Mouse (Mus musculus): ENCODE data around the gene Igfbp5. TPM values are rescaled to one million over a fixed set of nuclear protein-coding genes. Genes with fewer than 3 reads are reported as not detected.

The Igfbp5 gene
- polyA plus RNA-seq, 1 experiment: not detected

DNA sequence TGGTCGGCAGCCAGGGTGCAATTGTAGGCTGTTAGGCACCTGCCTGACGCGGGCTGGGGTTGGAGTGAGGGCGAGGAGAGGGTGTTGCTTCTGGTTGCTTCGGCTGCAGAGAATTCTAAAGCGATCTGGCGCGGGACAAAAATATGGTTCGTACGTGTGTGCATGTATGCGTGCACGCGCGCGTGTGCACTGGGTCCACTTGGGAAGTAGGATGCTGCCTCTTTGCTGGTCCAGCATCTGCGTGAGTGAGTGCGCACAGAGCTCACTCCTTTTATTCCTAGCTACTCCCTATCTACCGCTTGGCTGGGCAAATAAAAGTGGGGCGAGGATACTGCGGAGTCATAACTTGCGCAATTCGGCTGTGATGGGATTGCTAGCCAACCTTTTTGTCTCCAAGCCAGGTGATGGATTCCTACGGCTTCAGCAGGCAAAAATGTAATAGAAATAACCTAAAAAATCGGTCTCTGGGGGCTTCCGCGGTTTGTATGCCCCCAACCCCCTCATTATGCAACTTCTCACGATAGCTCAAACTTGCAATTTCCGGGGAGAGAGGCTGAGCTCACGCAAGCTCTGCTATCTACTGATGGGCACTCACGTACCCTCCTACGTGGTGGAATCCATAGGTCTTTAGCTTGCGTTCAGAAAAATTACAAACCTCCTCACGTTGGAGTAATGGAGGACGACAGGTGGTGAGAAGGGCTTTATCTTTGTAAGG lies 2.8 kb downstream of the Igfbp5 start:
- TF ChIP-seq GATA1 (IDR thresholded peaks at IDR 0.05; ENCODE audit: low read length): no peak

- no peak for TF ChIP-seq GATA1 (IDR thresholded peaks at IDR 0.05; ENCODE audit: low read length)
These were observed 3.4 kb downstream of the Igfbp5 start for GRCm38 (mm10) chr1:72871337-72871696.

- TF ChIP-seq GATA1 (IDR thresholded peaks at IDR 0.05; ENCODE audit: low read length): no peak
These were observed 3.9 kb downstream of the Igfbp5 start for GRCm38 (mm10) chr1:72870615-72871336.

DNA sequence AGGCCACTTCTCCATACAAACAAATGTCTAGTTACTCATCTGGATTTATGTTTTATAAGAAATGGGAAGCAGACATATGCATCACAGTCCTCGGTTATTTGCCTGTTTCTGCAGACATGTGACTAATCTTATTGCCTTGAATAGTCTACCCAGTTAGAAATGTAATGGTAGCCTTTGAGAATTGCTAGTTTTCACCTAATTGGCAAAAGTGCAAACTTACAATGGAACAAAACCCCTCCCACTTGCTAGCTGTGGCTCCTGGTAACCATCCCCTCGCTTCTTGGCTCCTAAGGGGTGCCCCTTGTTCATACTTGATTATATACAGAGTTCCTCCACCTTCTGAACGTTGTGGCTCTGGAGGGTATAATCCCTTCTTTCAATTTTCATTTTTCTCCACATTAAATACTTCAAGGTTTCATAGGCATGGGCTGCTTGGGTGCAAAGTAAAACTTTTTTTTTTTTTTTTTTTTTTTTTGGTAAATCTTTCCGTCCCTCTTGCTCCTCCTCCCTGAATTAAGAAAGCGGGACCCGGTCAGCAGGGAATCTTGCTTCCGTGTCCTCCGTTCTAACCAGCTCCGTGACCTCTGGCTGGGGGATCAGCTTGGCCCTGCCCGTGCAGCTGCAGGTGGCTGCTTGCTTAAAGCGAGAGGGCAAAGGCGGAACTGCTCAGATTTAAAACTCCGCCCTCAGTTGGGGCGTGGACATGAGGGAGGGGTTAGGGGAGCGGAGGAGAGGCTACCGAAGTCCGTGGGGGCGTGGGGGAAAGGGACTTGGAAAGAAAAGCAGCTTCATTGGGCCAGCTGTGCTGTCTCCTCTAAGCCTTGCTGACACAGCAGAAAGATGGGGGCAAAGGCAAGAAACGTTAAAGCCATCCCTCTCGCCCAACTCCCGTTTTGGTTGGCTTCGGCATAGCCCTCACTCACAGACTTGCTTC lies 4.7 kb downstream of the Igfbp5 start:
- no peak for TF ChIP-seq GATA1 (IDR thresholded peaks at IDR 0.05; ENCODE audit: low read length)

- no peak for TF ChIP-seq GATA1 (IDR thresholded peaks at IDR 0.05; ENCODE audit: low read length)
These were observed 5.4 kb downstream of the Igfbp5 start for GRCm38 (mm10) chr1:72869275-72869674.

GRCm38 (mm10) chr1:72868429-72869215 lies 6.1 kb downstream of the Igfbp5 start:
- no peak for TF ChIP-seq GATA1 (IDR thresholded peaks at IDR 0.05; ENCODE audit: low read length)

DNA sequence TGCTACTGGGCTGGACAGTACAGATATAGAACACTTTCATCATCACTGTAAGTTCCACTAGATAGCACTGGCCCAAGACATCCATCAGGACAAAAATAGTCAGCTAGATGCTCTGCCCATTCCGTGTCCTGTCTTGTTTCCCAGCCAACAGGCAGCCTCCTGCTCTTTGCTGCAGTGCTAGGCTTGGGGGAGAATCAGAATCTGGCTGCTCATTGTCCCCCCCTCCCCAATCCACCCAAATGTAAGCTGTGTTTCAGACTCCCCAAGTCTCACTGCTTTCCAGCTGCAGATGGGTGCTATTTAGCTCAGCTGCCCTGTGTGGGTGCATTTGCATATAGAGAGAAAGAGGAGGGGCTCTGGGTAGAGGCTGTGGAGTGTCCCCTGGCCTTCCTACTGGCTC lies 7.3 kb downstream of the Igfbp5 start:
- no peak for TF ChIP-seq GATA1 (IDR thresholded peaks at IDR 0.05; ENCODE audit: low read length)

DNA sequence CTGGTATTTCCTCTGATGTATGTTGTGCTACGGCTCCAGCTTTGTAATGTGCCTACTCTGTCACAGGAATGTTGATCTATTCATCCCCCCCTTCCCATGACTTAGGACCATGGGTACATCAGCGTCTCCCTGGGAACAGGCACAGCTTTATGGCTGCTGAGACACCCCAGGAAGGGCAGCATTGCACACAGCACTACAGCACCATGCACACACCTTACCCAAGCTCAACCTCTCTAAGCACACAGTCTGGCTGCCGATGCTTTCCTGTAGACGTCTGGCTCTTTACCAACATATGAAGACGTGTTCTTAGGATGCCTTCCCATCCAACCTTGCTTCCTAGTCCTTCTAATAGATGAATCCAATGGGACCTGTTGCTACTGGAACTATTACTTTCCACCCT lies 8.3 kb downstream of the Igfbp5 start:
- TF ChIP-seq GATA1 (IDR thresholded peaks at IDR 0.05; ENCODE audit: low read length): no peak

DNA sequence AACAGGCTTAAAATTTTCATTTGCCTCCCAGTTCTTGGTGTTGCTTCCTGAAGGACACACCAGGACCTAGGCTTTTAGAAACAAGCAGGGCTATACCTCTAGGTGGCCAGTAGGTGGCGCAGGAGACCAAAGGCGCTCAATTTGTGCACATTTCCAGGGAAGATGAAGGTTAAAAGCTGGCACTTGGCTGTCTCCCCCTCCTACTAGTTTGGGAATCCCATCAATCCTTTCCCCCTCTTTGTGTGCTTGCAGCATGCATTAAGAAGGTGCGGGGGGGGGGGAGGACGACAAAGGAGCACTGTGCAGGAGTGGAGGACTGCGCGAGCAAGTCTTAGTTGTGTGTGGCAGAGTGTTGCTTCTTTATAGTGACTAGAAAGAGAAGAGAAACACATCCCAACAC lies 8.8 kb downstream of the Igfbp5 start:
- no peak for TF ChIP-seq GATA1 (IDR thresholded peaks at IDR 0.05; ENCODE audit: low read length)

- TF ChIP-seq GATA1 (IDR thresholded peaks at IDR 0.05; ENCODE audit: low read length): no peak
These were observed 10.4 kb downstream of the Igfbp5 start for GRCm38 (mm10) chr1:72864272-72864671.

- no peak for TF ChIP-seq GATA1 (IDR thresholded peaks at IDR 0.05; ENCODE audit: low read length)
These were observed 11.0 kb downstream of the Igfbp5 start for GRCm38 (mm10) chr1:72863692-72864091.

- TF ChIP-seq GATA1 (IDR thresholded peaks at IDR 0.05; ENCODE audit: low read length): no peak
These were observed 12.4 kb downstream of the Igfbp5 start for GRCm38 (mm10) chr1:72862248-72862647.

- TF ChIP-seq GATA1 (IDR thresholded peaks at IDR 0.05; ENCODE audit: low read length): no peak
These were observed 13.0 kb downstream of the Igfbp5 start for GRCm38 (mm10) chr1:72861702-72862101.

DNA sequence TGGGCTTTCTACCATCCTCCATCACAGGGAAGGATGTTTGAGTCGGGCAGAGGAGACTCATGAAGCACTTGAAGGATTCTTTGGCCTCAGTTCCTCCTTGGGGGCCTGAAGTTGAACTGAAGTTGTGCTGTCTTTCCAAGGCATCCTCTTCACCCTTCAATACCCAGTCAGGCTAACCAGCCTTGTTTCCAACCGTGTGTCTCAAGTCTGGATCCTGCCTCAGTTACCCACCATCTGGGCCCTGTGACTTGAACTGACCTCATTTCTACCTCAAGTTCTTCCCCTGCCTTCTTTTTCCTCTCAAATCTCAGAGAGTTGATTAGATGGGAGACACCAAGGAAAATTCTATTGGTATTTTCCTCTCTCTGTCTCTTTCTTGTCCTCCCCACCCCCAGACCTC lies 14.2 kb downstream of the Igfbp5 start:
- no peak for TF ChIP-seq GATA1 (IDR thresholded peaks at IDR 0.05; ENCODE audit: low read length)

GRCm38 (mm10) chr1:72859963-72860362 lies 14.7 kb downstream of the Igfbp5 start:
- TF ChIP-seq GATA1 (IDR thresholded peaks at IDR 0.05; ENCODE audit: low read length): no peak
